Mouse (Mus musculus) kidney, postnatal 0 days (tissue): Measurements from ENCODE around the gene Slc26a1. TPM values are rescaled to one million over a fixed set of nuclear protein-coding genes. Genes with fewer than 3 reads are reported as not detected.

Source experiments
- ATAC-seq: fragments of 200-750 bp; cut with Nextera tagmentation; replicated peaks from 2 replicates; pipeline ENCODE4 v1.8.0; 2017; ENCODE audit warnings: low read depth, moderate number of reproducible peaks, moderate TSS enrichment, moderate library complexity; ENCODE audit not compliant: low FRiP score
- DNase-seq: peaks from one replicate; pipeline ENCODE4 v3.0.0-alpha.2; 2016; ENCODE audit warnings: low spot score
- H3K27ac ChIP-seq: fragments of 300-500 bp; sonication (generic); 2 replicates; pipeline ENCODE4 v1.5.1; 2014; ENCODE audit warnings: mild to moderate bottlenecking
- H3K27me3 ChIP-seq: fragments of 300-500 bp; sonication (generic); 2 replicates; pipeline ENCODE4 v1.6.1; 2014; ENCODE audit warnings: low read length, mixed read lengths; ENCODE audit not compliant: insufficient read depth
- H3K36me3 ChIP-seq: fragments of 300-500 bp; sonication (generic); 2 replicates; pipeline ENCODE4 v1.6.1; 2014; ENCODE audit warnings: low read length, mixed read lengths; ENCODE audit not compliant: insufficient read depth
- H3K4me1 ChIP-seq: fragments of 300-500 bp; sonication (generic); replicated peaks from 2 replicates; pipeline ENCODE4 v1.6.1; 2014; ENCODE audit warnings: antibody characterized with exemption, low read length, mixed read lengths; ENCODE audit not compliant: insufficient read depth
- H3K4me2 ChIP-seq: fragments of 300-500 bp; sonication (generic); 2 replicates; pipeline ENCODE4 v1.6.1; 2014; ENCODE audit warnings: mild to moderate bottlenecking, low read length, moderate library complexity, mixed read lengths
- H3K4me3 ChIP-seq: fragments of 300-500 bp; sonication (generic); replicated peaks from 2 replicates; pipeline ENCODE4 v1.5.1; 2014; ENCODE audit warnings: low read depth, low read length
- H3K9ac ChIP-seq: fragments of 300-500 bp; sonication (generic); 2 replicates; pipeline ENCODE4 v1.6.1; 2014; ENCODE audit warnings: low read depth, low read length
- H3K9me3 ChIP-seq: fragments of 300-500 bp; sonication (generic); replicated peaks from 2 replicates; pipeline ENCODE4 v1.6.1; 2016; ENCODE audit warnings: low read length, inconsistent platforms, mixed read lengths
- CTCF ChIP-seq: IDR thresholded peaks from 2 replicates; pipeline ENCODE4 v1.5.1; 2016; ENCODE audit warnings: antibody characterized with exemption, low read depth, mild to moderate bottlenecking, moderate library complexity
- WGBS: fragments of 180-500 bp; shearing (Covaris S2); extraction: QIAGEN DNeasy Blood & Tissue Kit; methylation state at CpG from one replicate; pipeline ENCODE4 v1.1.7; 2014; 5-methylcytosine and 5-hydroxymethylcytosine counted together
- polyA plus RNA-seq: library from polyadenylated mRNA; unstranded; fragments of >200 nt; fragmentation: Nextera tagmentation; extraction: Ambion mirVana; gene quantifications from 2 replicates; pipeline ENCODE4 v1.2.1, GENCODE M21; 2015

Gene Slc26a1
- polyA plus RNA-seq, 1 experiment from 2014 or later: 8.5 TPM

GRCm38 (mm10) chr5:108669986-108670385 lies 5.4 kb downstream of the Slc26a1 start:
- Histone ChIP-seq H3K9ac (0 out of 2 replicates have a peak overlapping the region, but pooled peaks have one; percentile 74), H3K4me1 (peaks cover 11% of the 10 kb centered on the region), H3K27me3 (no peaks in the 10 kb centered on the region), H3K4me2 (peak overlapping the region; percentile 81; the same call in 1 of the 2 replicates), H3K27ac (no peak overlapping the region), H3K9me3 (no peaks in the 10 kb centered on the region), H3K36me3 (0 out of 2 replicates have a peak, but pooled peaks cover 12% of the 10 kb centered on the region), H3K4me3 (no peak overlapping the region)
- 77% methylated on average over 9 of the region's 9 CpGs for WGBS
- TF ChIP-seq CTCF: no peak
- no peak for DNase-seq
- no peak for ATAC-seq

DNA sequence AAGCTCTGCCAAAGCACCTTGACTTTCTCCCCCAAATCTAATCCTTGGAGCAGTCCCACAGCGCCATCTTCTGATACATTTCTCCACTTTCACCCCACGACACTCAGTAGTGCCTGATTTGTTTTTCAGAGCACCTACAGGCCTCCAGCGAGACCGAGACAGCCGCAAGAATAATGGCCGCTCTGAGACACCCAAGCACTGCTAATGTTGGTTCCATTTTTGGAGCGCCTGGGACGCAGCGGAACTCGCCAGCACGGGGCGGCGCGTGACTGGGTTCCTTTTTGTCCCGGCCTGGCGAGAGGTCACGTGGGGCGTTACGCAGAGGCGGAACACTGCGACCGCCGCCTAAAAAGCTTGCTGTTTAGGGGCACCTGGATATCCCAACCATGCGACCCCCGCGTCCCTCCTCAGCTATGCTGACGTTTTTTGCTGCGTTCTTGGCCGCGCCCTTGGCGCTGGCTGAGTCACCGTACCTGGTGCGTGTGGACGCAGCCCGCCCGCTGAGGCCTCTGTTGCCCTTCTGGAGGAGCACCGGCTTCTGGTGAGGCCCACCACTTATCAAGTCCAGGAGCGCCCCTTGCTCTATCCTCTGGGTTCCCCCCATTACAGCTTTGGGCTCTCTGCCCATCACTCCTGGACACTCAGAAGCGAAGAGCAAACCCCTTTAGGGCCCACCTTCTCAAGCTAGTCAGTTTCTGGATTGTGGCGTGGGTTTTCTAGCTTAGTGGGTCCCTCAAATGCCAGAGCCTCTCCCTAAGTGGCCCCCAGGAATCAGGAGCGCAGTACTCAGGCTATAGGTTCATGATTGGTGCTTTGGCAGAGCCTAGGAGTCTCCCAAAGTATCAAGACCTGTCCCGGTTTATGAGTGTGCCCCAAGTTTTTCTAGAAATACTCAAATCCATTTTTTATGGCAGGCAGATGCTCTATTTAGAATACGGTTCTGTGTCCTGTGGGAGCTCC lies 6.1 kb downstream of the Slc26a1 start, which contains the start of gene Dgkq:
TSS of gene Dgkq (minus strand) at position 696 of the 960 bp plus-strand sequence.
- 0 out of 2 replicates have a peak, but pooled peaks cover 12% of the 10 kb centered on the region for H3K36me3 ChIP-seq
- DNase-seq (peak; percentile 91), ATAC-seq (peak; percentile 74)
- peaks cover 11% of the 10 kb centered on the region for H3K4me1 ChIP-seq
- H3K9ac ChIP-seq: peak within 1 kb of the TSS; percentile 74
- TF ChIP-seq CTCF: peak; percentile 79
- peak within 1 kb of the TSS; percentile 84 for H3K27ac ChIP-seq
- 6% methylated on average over 43 of the region's 43 CpGs for WGBS
- H3K27me3 ChIP-seq: no peaks in the 10 kb centered on the region
- H3K4me3 ChIP-seq: peak within 1 kb of the TSS; percentile 54
- H3K4me2 ChIP-seq: peak within 1 kb of the TSS; percentile 81
- H3K9me3 ChIP-seq: no peaks in the 10 kb centered on the region

GRCm38 (mm10) chr5:108668387-108668932 lies 6.9 kb downstream of the Slc26a1 start:
- peak overlapping the region; percentile 54 for H3K4me3 ChIP-seq
- 10% methylated on average over 3 of the region's 3 CpGs for WGBS
- ATAC-seq: no peak
- no peaks in the 10 kb centered on the region for H3K27me3 ChIP-seq
- peak overlapping the region; percentile 74 for H3K9ac ChIP-seq
- no peaks in the 10 kb centered on the region for H3K9me3 ChIP-seq
- no peak for DNase-seq
- peak overlapping the region; percentile 81 for H3K4me2 ChIP-seq
- H3K27ac ChIP-seq: peak overlapping the region; percentile 84; the same call in 1 of the 2 replicates
- peaks cover 11% of the 10 kb centered on the region for H3K4me1 ChIP-seq
- 0 out of 2 replicates have a peak, but pooled peaks cover 12% of the 10 kb centered on the region for H3K36me3 ChIP-seq
- no peak for TF ChIP-seq CTCF

DNA sequence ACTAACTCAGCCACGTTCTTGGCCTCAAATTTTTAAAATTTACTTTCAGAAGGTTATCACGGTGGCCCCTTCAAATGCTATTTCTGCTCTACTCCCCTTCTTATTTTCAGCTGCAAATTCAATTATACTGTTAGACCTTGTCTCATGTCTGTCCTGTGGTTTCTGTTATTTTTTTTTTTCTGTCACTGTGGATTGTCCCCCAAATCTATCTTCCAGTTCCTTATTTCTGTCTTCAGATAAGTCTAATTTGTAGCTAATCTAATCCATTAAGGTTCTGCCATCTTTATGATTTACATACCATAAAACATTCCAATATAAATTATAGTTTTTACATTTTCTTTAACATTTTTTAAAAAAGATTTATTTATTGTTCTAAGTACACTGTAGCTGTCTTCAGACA lies 8.0 kb downstream of the Slc26a1 start:
- Histone ChIP-seq H3K4me1 (peaks cover 11% of the 10 kb centered on the region), H3K4me2 (no peak overlapping the region), H3K9me3 (no peaks in the 10 kb centered on the region), H3K4me3 (no peak overlapping the region), H3K36me3 (0 out of 2 replicates have a peak, but pooled peaks cover 8% of the 10 kb centered on the region), H3K9ac (no peak overlapping the region), H3K27ac (no peak overlapping the region), H3K27me3 (no peaks in the 10 kb centered on the region)
- no peak for DNase-seq
- 66% methylated on average over 2 of the region's 2 CpGs for WGBS
- TF ChIP-seq CTCF: no peak
- no peak for ATAC-seq

- no peak overlapping the region for H3K4me2 ChIP-seq
- H3K36me3 ChIP-seq: no peaks in the 10 kb centered on the region
- no peak for TF ChIP-seq CTCF
- 44% methylated on average over 3 of the region's 3 CpGs for WGBS
- no peaks in the 10 kb centered on the region for H3K9me3 ChIP-seq
- H3K27ac ChIP-seq: no peak overlapping the region
- H3K9ac ChIP-seq: no peak overlapping the region
- peaks cover 8% of the 10 kb centered on the region for H3K4me1 ChIP-seq
- no peak overlapping the region for H3K4me3 ChIP-seq
- no peaks in the 10 kb centered on the region for H3K27me3 ChIP-seq
- no peak for ATAC-seq
- DNase-seq: no peak
These were observed 10.3 kb downstream of the Slc26a1 start for GRCm38 (mm10) chr5:108665066-108665465.

DNA sequence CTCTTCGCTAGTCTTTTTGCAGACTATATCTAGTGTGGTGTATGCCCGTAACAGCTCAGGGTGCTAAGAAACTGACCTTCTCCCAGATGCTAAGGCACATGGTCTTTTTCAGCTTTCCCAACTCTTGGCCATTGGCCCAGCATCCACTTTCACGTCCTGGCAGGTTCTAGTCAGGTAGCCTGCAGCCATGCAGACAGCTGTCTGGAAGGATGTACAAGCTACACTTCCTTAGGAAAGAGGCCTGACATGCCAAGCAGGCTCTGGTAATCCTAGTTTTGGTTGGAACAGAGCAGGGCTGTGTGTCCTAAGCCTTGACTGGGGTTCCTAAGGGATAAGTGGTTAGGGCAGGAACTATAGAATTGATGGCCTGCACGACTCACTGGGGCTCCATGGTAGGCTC lies 12.6 kb downstream of the Slc26a1 start:
- H3K36me3 ChIP-seq: 0 out of 2 replicates have a peak, but pooled peaks cover under 1% of the 10 kb centered on the region
- no peaks in the 10 kb centered on the region for H3K27me3 ChIP-seq
- no peak overlapping the region for H3K4me2 ChIP-seq
- H3K4me3 ChIP-seq: no peak overlapping the region
- peaks cover 4% of the 10 kb centered on the region for H3K4me1 ChIP-seq
- DNase-seq (no peak), ATAC-seq (no peak)
- no peak for TF ChIP-seq CTCF
- H3K9ac ChIP-seq: no peak overlapping the region
- 82% methylated on average over 4 of the region's 4 CpGs for WGBS
- H3K27ac ChIP-seq: no peak overlapping the region
- H3K9me3 ChIP-seq: no peaks in the 10 kb centered on the region
